Mouse (Mus musculus) embryonic facial prominence, embryonic 10.5 days (tissue): ENCODE measurements around the gene Numbl. TPM values are rescaled to one million over a fixed set of nuclear protein-coding genes. Genes with fewer than 3 reads are reported as not detected.

Experiments used
- DNase-seq: peaks from one replicate; pipeline ENCODE4 v3.0.0-alpha.2; 2017; ENCODE audit warnings: low spot score
- H3K27ac ChIP-seq: fragments of 300-500 bp; sonication (generic); replicated peaks from 2 replicates; pipeline ENCODE4 v1.5.1; 2016; ENCODE audit warnings: mild to moderate bottlenecking
- H3K27me3 ChIP-seq: fragments of 300-500 bp; sonication (generic); replicated peaks from 2 replicates; pipeline ENCODE4 v1.6.1; 2016; ENCODE audit warnings: low read depth, mild to moderate bottlenecking; ENCODE audit not compliant: poor library complexity, severe bottlenecking
- H3K36me3 ChIP-seq: fragments of 300-500 bp; sonication (generic); replicated peaks from 2 replicates; pipeline ENCODE4 v1.6.1; 2016; ENCODE audit warnings: mild to moderate bottlenecking, moderate library complexity
- H3K4me1 ChIP-seq: fragments of 300-500 bp; sonication (generic); 2 replicates; pipeline ENCODE4 v1.6.1; 2016
- H3K4me3 ChIP-seq: fragments of 300-500 bp; sonication (generic); 2 replicates; pipeline ENCODE4 v1.5.1; 2016; ENCODE audit warnings: mild to moderate bottlenecking, moderate library complexity
- H3K9me3 ChIP-seq: fragments of 300-500 bp; sonication (generic); 2 replicates; pipeline ENCODE4 v1.6.1; 2016; ENCODE audit warnings: mild to moderate bottlenecking
- WGBS: fragments of 180-500 bp; shearing (Covaris S2); methylation state at CpG from one replicate; pipeline ENCODE4 v1.1.7; 2016; 5-methylcytosine and 5-hydroxymethylcytosine counted together
- polyA plus RNA-seq: library from polyadenylated mRNA; unstranded; fragments of >200 nt; fragmentation: Nextera tagmentation; extraction: Ambion mirVana; gene quantifications from 2 replicates; pipeline ENCODE4 v1.2.1, GENCODE M21; 2016

Gene Numbl
- polyA plus RNA-seq, 1 experiment from 2014 or later = 14.8 TPM

- Histone ChIP-seq H3K4me3 (peak overlapping the region; percentile 92), H3K9me3 (no peaks in the 10 kb centered on the region)
Observed at GRCm38 (mm10) chr7:27257046-27257851, 984 bp upstream of the Numbl start.

DNA sequence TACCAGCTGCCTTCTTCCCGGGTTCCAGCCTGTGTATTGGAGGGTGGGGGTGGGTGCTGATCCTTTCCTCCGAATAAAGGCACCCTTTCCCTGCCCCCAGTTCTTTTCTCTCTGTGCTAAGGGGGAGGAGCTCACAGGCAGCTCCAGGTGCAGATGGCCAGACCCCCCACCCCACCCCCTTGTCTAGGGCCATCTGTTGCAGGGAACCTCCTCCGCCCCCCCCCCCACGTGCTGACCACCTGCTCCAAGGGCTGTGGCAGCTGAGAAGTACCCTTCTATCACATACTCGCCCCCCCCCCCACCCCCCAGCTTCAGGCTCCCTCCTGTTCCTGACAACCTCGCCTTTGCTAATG is 405 bp upstream of the Numbl start:
- H3K4me3 ChIP-seq = peak overlapping the region; percentile 92
- H3K4me1 ChIP-seq = peaks cover 52% of the 10 kb centered on the region
- peak; percentile 62 for DNase-seq
- H3K27me3 ChIP-seq = peaks cover 9% of the 10 kb centered on the region
- WGBS = 4% methylated on average over 6 of the region's 6 CpGs
- no peaks in the 10 kb centered on the region for H3K9me3 ChIP-seq
- H3K36me3 ChIP-seq = peaks cover 24% of the 10 kb centered on the region
- peak overlapping the region; percentile 91 for H3K27ac ChIP-seq

More at GRCm38 (mm10) chr7:27257046-27257851, 984 bp upstream of the Numbl start:
- 17% methylated on average over 27 of the region's 27 CpGs for WGBS
- Histone ChIP-seq H3K36me3 (peaks cover 19% of the 10 kb centered on the region), H3K27ac (peak overlapping the region; percentile 91), H3K27me3 (peaks cover 9% of the 10 kb centered on the region), H3K4me1 (peaks cover 52% of the 10 kb centered on the region)
- peak; percentile 35 for DNase-seq

GRCm38 (mm10) chr7:27259271-27259721 is 1.1 kb downstream of the Numbl start:
- peak; percentile 54 for DNase-seq

GRCm38 (mm10) chr7:27259771-27260170 is 1.5 kb downstream of the Numbl start:
- Histone ChIP-seq H3K36me3 (peaks cover 31% of the 10 kb centered on the region), H3K4me3 (peak overlapping the region; percentile 92), H3K27me3 (peaks cover 9% of the 10 kb centered on the region), H3K27ac (peak overlapping the region; percentile 91), H3K9me3 (no peaks in the 10 kb centered on the region), H3K4me1 (peaks cover 52% of the 10 kb centered on the region)
- peak; percentile 28 for DNase-seq
- 41% methylated on average over 5 of the region's 5 CpGs for WGBS

More at GRCm38 (mm10) chr7:27259271-27259721, 1.1 kb downstream of the Numbl start:
- Histone ChIP-seq H3K9me3 (no peaks in the 10 kb centered on the region), H3K27me3 (peaks cover 9% of the 10 kb centered on the region), H3K4me1 (peaks cover 52% of the 10 kb centered on the region), H3K27ac (peak overlapping the region; percentile 91), H3K36me3 (peaks cover 31% of the 10 kb centered on the region), H3K4me3 (peak overlapping the region; percentile 92)
- WGBS = 2% methylated on average over 9 of the region's 9 CpGs

GRCm38 (mm10) chr7:27260856-27261255 is 2.6 kb downstream of the Numbl start:
- Histone ChIP-seq H3K36me3 (peaks cover 41% of the 10 kb centered on the region), H3K4me3 (peak overlapping the region; percentile 92), H3K27me3 (peaks cover 9% of the 10 kb centered on the region), H3K4me1 (peaks cover 50% of the 10 kb centered on the region), H3K9me3 (no peaks in the 10 kb centered on the region), H3K27ac (no peak overlapping the region)
- DNase-seq = no peak
- 90% methylated on average over 7 of the region's 7 CpGs for WGBS

GRCm38 (mm10) chr7:27261888-27262287 is 3.7 kb downstream of the Numbl start:
- Histone ChIP-seq H3K36me3 (peaks cover 51% of the 10 kb centered on the region), H3K27me3 (peaks cover 9% of the 10 kb centered on the region), H3K9me3 (no peaks in the 10 kb centered on the region), H3K4me1 (peaks cover 40% of the 10 kb centered on the region), H3K4me3 (0 out of 2 replicates have a peak overlapping the region, but pooled peaks have one; percentile 2), H3K27ac (no peak overlapping the region)
- DNase-seq = no peak
- 85% methylated on average over 6 of the region's 6 CpGs for WGBS

GRCm38 (mm10) chr7:27264761-27265160 is 6.5 kb downstream of the Numbl start:
- Histone ChIP-seq H3K4me1 (peaks cover 17% of the 10 kb centered on the region), H3K36me3 (peaks cover 80% of the 10 kb centered on the region), H3K27ac (no peak overlapping the region), H3K9me3 (no peaks in the 10 kb centered on the region), H3K4me3 (no peak overlapping the region), H3K27me3 (no peaks in the 10 kb centered on the region)
- WGBS = 90% methylated on average over 12 of the region's 12 CpGs
- no peak for DNase-seq

DNA sequence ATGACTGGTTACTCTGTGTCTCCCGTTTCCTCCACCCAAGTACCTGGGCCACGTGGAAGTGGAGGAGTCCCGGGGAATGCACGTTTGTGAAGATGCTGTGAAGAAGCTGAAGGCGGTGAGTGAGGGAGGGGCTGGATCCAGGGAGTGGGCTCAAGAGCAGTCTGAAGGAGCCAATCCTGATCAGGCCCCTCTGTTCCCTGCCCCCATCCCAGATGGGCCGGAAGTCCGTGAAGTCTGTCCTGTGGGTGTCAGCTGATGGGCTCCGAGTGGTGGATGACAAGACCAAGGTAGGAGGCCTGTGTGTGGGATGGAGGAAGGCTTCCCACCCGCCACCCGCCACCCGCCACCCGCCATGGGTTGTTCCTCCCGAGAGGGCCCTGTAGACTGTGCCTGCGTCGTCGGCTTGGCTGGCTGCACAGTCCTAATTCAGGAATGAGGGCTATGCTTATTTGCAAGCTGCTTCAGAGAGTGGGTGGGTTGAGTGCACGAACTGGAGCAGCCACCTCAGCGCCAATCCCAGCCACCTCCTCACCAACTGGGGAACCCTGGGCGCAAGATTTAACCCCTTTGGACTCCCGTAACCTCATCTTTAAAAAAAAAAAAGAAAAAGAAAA is 8.4 kb downstream of the Numbl start:
- H3K4me1 ChIP-seq = no peaks in the 10 kb centered on the region
- H3K36me3 ChIP-seq = peaks cover 97% of the 10 kb centered on the region
- no peaks in the 10 kb centered on the region for H3K27me3 ChIP-seq
- WGBS = 81% methylated on average over 20 of the region's 20 CpGs
- no peak for DNase-seq
- H3K27ac ChIP-seq = no peak overlapping the region
- H3K4me3 ChIP-seq = no peak overlapping the region
- peaks cover 3% of the 10 kb centered on the region; the same call in 1 of the 2 replicates for H3K9me3 ChIP-seq

DNA sequence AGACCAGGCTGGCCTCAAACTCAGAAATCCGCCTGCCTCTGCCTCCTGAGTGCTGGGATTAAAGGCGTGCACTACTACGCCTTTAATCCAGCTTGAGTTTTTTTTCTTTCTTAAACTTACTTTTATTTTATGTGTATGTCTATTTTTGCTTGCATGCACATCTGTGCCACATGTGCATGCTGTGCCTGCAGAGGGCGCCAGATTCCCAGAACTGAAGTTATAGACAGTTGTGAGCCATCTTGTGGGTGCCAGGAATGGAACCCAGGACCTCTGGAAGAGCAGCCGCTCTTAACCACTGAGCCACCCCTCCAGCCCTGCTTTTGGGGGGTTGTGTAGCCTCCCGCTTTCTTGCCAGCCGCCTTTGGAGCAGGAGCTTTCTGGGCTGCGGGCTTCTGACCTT is 13.2 kb downstream of the Numbl start:
- peaks cover 93% of the 10 kb centered on the region for H3K36me3 ChIP-seq
- no peak overlapping the region for H3K27ac ChIP-seq

GRCm38 (mm10) chr7:27273739-27274351 is 15.6 kb downstream of the Numbl start:
- peak; percentile 72 for DNase-seq
- 0 out of 2 replicates have a peak overlapping the region, but pooled peaks have one; percentile 48 for H3K27ac ChIP-seq
- peaks cover 3% of the 10 kb centered on the region; the same call in 1 of the 2 replicates for H3K4me1 ChIP-seq
- peaks cover 93% of the 10 kb centered on the region for H3K36me3 ChIP-seq
- 42% methylated on average over 32 of the region's 32 CpGs for WGBS
- H3K27me3 ChIP-seq = no peaks in the 10 kb centered on the region
- H3K4me3 ChIP-seq = peak overlapping the region; percentile 39
- H3K9me3 ChIP-seq = peaks cover 4% of the 10 kb centered on the region; the same call in 1 of the 2 replicates

More for the DNA sequence above, 13.2 kb downstream of the Numbl start:
- WGBS = 87% methylated on average over 8 of the region's 8 CpGs
- no peak overlapping the region for H3K4me3 ChIP-seq
- peaks cover 3% of the 10 kb centered on the region; the same call in 1 of the 2 replicates for H3K4me1 ChIP-seq
- no peaks in the 10 kb centered on the region for H3K27me3 ChIP-seq
- DNase-seq = no peak
- H3K9me3 ChIP-seq = peaks cover 4% of the 10 kb centered on the region; the same call in 1 of the 2 replicates

GRCm38 (mm10) chr7:27274916-27275315 is 16.7 kb downstream of the Numbl start:
- Histone ChIP-seq H3K27me3 (no peaks in the 10 kb centered on the region), H3K9me3 (peaks cover 4% of the 10 kb centered on the region; the same call in 1 of the 2 replicates), H3K36me3 (peaks cover 93% of the 10 kb centered on the region), H3K27ac (no peak overlapping the region), H3K4me1 (peaks cover 3% of the 10 kb centered on the region; the same call in 1 of the 2 replicates), H3K4me3 (no peak overlapping the region)
- DNase-seq = no peak
- WGBS = 93% methylated on average over 4 of the region's 4 CpGs

- no peak for DNase-seq
- H3K36me3 ChIP-seq = peaks cover 92% of the 10 kb centered on the region
- no peak overlapping the region for H3K27ac ChIP-seq
- WGBS = 63% methylated on average over 7 of the region's 7 CpGs
- H3K4me3 ChIP-seq = no peak overlapping the region
- H3K9me3 ChIP-seq = peaks cover 4% of the 10 kb centered on the region; the same call in 1 of the 2 replicates
- H3K4me1 ChIP-seq = peaks cover 3% of the 10 kb centered on the region; the same call in 1 of the 2 replicates
- no peaks in the 10 kb centered on the region for H3K27me3 ChIP-seq
Observed at GRCm38 (mm10) chr7:27276021-27276420, 17.8 kb downstream of the Numbl start.
